Mouse (Mus musculus) forebrain, embryonic 13.5 days (tissue): Measurements from ENCODE around the gene Luzp4. TPM values are rescaled to one million over a fixed set of nuclear protein-coding genes. Genes with fewer than 3 reads are reported as not detected.
"Not testable (repeated sequence)": the region's sequence is repeated elsewhere in the genome, so short reads cannot be mapped to it uniquely, and the experiment has no call there.

Experiments used
- ATAC-seq: fragments of 200-750 bp; cut with Nextera tagmentation; 2 replicates; pipeline ENCODE4 v1.8.0; 2017
- H3K27ac ChIP-seq: fragments of 300-500 bp; sonication (generic); 2 replicates; pipeline ENCODE4 v1.5.1; 2015; ENCODE audit warnings: inconsistent platforms, mild to moderate bottlenecking, moderate library complexity
- H3K27me3 ChIP-seq: fragments of 300-500 bp; sonication (generic); 2 replicates; pipeline ENCODE4 v1.6.1; 2015; ENCODE audit warnings: mild to moderate bottlenecking, inconsistent platforms
- H3K36me3 ChIP-seq: fragments of 300-500 bp; sonication (generic); 2 replicates; pipeline ENCODE4 v1.6.1; 2015; ENCODE audit warnings: mild to moderate bottlenecking, inconsistent platforms; ENCODE audit not compliant: poor library complexity, severe bottlenecking
- H3K4me1 ChIP-seq: fragments of 300-500 bp; sonication (generic); 2 replicates; pipeline ENCODE4 v1.6.1; 2015; ENCODE audit warnings: inconsistent platforms
- H3K4me2 ChIP-seq: fragments of 300-500 bp; sonication (generic); 2 replicates; pipeline ENCODE4 v1.6.1; 2015; ENCODE audit warnings: inconsistent platforms, mild to moderate bottlenecking, moderate library complexity
- H3K4me3 ChIP-seq: fragments of 300-500 bp; sonication (generic); 2 replicates; pipeline ENCODE4 v1.5.1; 2015; ENCODE audit warnings: mild to moderate bottlenecking, inconsistent platforms
- H3K9ac ChIP-seq: fragments of 300-500 bp; sonication (generic); 2 replicates; pipeline ENCODE4 v1.6.1; 2015; ENCODE audit warnings: mild to moderate bottlenecking, inconsistent platforms
- H3K9me3 ChIP-seq: fragments of 300-500 bp; sonication (generic); replicated peaks from 2 replicates; pipeline ENCODE4 v1.6.1; 2016; ENCODE audit warnings: inconsistent platforms
- WGBS: fragments of 180-500 bp; shearing (Covaris S2); methylation state at CpG from one replicate; pipeline ENCODE4 v1.1.7; 2015; 5-methylcytosine and 5-hydroxymethylcytosine counted together
- polyA plus RNA-seq: library from polyadenylated mRNA; unstranded; fragments of >200 nt; fragmentation: Nextera tagmentation; extraction: Ambion mirVana; gene quantifications from 2 replicates; pipeline ENCODE4 v1.2.1, GENCODE M21; 2015

The Luzp4 gene
- not detected in 2 replicates for polyA plus RNA-seq

- not testable (repeated sequence) for H3K9me3 ChIP-seq, H3K4me2 ChIP-seq, H3K9ac ChIP-seq, H3K4me3 ChIP-seq, H3K27ac ChIP-seq, H3K27me3 ChIP-seq, H3K36me3 ChIP-seq, ATAC-seq, H3K4me1 ChIP-seq
- 76% methylated on average over 3 of the region's 6 CpGs for WGBS
Observed at GRCm38 (mm10) chrX:148857340-148857739, at the start of gene Luzp4. Gene Luzp4 (plus strand): TSS chrX:148857640.

- H3K9ac ChIP-seq, H3K27me3 ChIP-seq, H3K4me1 ChIP-seq, H3K4me2 ChIP-seq, H3K27ac ChIP-seq, ATAC-seq, H3K36me3 ChIP-seq, H3K9me3 ChIP-seq, H3K4me3 ChIP-seq: not testable (repeated sequence)
- 92% methylated on average over 4 of the region's 4 CpGs for WGBS
Observed at GRCm38 (mm10) chrX:148841801-148842200, 15.6 kb upstream of the Luzp4 start.

Other genes with a start within 250 kb of the Luzp4 start
- gene Gm8334, start 242.5 kb upstream of the Luzp4 start, polyA plus RNA-seq, result not detected in 2 replicates
- not detected in 2 replicates for gene Gm15127, start 194.0 kb upstream of the Luzp4 start, polyA plus RNA-seq
- gene Ott, start 216.6 kb downstream of the Luzp4 start, polyA plus RNA-seq, result not detected in 2 replicates